Mouse (Mus musculus) liver, embryonic 11.5 days (tissue): ENCODE data around the gene Ntn4. TPM values are rescaled to one million over a fixed set of nuclear protein-coding genes. Genes with fewer than 3 reads are reported as not detected.
A peak's percentile ranks its signal among the peaks of the same experiment; 100 is the strongest.
"Not testable (repeated sequence)": the region's sequence is repeated elsewhere in the genome, so short reads cannot be mapped to it uniquely, and the experiment has no call there.

Experiments
- ATAC-seq: fragments of 200-750 bp; cut with Nextera tagmentation; replicated peaks from 2 replicates; pipeline ENCODE4 v1.8.0; 2017; ENCODE audit warnings: moderate number of reproducible peaks, mild to moderate bottlenecking, moderate TSS enrichment, moderate library complexity; ENCODE audit not compliant: low FRiP score
- DNase-seq: peaks from one replicate; pipeline ENCODE4 v3.0.0-alpha.2; 2017; ENCODE audit warnings: low spot score
- H3K27ac ChIP-seq: fragments of 300-500 bp; sonication (generic); 2 replicates; pipeline ENCODE4 v1.5.1; 2014; ENCODE audit warnings: mild to moderate bottlenecking, low read depth, low read length, control low read depth
- H3K27me3 ChIP-seq: fragments of 300-500 bp; sonication (generic); replicated peaks from 2 replicates; pipeline ENCODE4 v1.6.1; 2014; ENCODE audit warnings: low read length, mixed read lengths; ENCODE audit not compliant: control insufficient read depth, insufficient read depth
- H3K36me3 ChIP-seq: fragments of 300-500 bp; sonication (generic); 2 replicates; pipeline ENCODE4 v1.6.1; 2014; ENCODE audit warnings: mild to moderate bottlenecking, low read length, moderate library complexity, mixed read lengths; ENCODE audit not compliant: control insufficient read depth, insufficient read depth
- H3K4me1 ChIP-seq: fragments of 300-500 bp; sonication (generic); replicated peaks from 2 replicates; pipeline ENCODE4 v1.6.1; 2014; ENCODE audit warnings: low read length, mixed read lengths; ENCODE audit not compliant: control insufficient read depth, insufficient read depth
- H3K4me2 ChIP-seq: fragments of 300-500 bp; sonication (generic); 2 replicates; pipeline ENCODE4 v1.6.1; 2014; ENCODE audit warnings: mild to moderate bottlenecking, control low read depth, moderate library complexity
- H3K4me3 ChIP-seq: fragments of 300-500 bp; sonication (generic); 2 replicates; pipeline ENCODE4 v1.5.1; 2014; ENCODE audit warnings: low read depth, low read length, control low read depth
- H3K9ac ChIP-seq: fragments of 300-500 bp; sonication (generic); 2 replicates; pipeline ENCODE4 v1.6.1; 2014; ENCODE audit warnings: low read depth, low read length, control low read depth
- H3K9me3 ChIP-seq: fragments of 300-500 bp; sonication (generic); 2 replicates; pipeline ENCODE4 v1.6.1; 2016; ENCODE audit warnings: low read length, inconsistent platforms, mixed read lengths; ENCODE audit not compliant: control insufficient read depth
- WGBS: fragments of 180-500 bp; shearing (Covaris S2); extraction: QIAGEN DNeasy Blood & Tissue Kit; methylation state at CpG from one replicate; pipeline ENCODE4 v1.1.7; 2014; 5-methylcytosine and 5-hydroxymethylcytosine counted together
- polyA plus RNA-seq: library from polyadenylated mRNA; unstranded; fragments of >200 nt; fragmentation: Nextera tagmentation; extraction: Ambion mirVana; gene quantifications from 2 replicates; pipeline ENCODE4 v1.2.1, GENCODE M21; 2014

Ntn4 gene
- polyA plus RNA-seq, 1 experiment from 2014 or later: 0.60 TPM

DNA sequence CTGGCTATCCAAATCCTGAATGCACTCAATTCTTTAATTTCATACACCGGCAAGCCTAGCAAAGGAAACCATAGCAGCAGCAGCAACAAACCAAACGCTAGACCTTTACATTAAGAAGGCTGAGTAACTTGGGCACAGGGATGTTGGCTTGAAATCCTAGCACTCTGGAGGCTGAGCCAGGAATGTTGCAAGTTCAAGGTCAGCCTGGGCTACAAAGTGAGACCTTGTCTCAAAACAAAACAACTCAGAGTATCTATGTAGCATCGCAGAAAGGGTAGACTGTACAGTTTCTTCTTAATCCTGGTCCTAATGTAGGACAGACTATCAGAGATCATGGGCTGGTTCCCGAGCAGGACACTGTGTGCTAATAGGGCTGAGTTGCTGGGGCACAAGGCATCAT is 43.4 kb downstream of the Ntn4 start:
- ATAC-seq: no peak
- H3K9ac ChIP-seq: peak overlapping the region; percentile 50
- H3K27ac ChIP-seq: peak overlapping the region; percentile 92; the same call in 1 of the 2 replicates
- peak overlapping the region; percentile 62 for H3K4me2 ChIP-seq
- DNase-seq: no peak
- WGBS: 77% methylated on average over 4 of the region's 4 CpGs
- peaks cover 26% of the 10 kb centered on the region for H3K4me1 ChIP-seq
- H3K36me3 ChIP-seq: no peaks in the 10 kb centered on the region
- peak overlapping the region; percentile 38; the same call in 1 of the 2 replicates for H3K4me3 ChIP-seq
- H3K27me3 ChIP-seq: no peaks in the 10 kb centered on the region
- no peaks in the 10 kb centered on the region for H3K9me3 ChIP-seq

DNA sequence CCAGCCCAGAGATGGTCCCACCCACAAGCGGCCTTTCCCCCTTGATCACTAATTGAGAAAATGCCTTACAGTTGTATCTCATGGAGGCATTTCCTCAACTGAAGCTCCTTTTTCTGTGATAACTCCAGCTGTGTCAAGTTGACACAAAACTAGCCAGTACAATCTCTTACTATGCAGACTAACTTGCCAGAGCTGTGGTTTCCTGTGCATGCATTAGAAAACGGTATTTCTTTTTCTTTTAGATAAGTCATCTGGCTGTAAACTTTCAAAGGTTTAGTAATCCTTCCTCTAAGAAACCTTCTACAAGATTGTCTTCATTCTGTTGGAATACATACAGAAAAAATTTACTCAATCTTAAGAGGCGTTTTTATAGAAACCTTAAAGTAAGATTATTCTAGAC is 44.9 kb downstream of the Ntn4 start:
- H3K27ac ChIP-seq, H3K4me2 ChIP-seq, H3K9me3 ChIP-seq, H3K9ac ChIP-seq, DNase-seq, H3K27me3 ChIP-seq, H3K36me3 ChIP-seq, H3K4me3 ChIP-seq: not testable (repeated sequence)
- peaks cover 14% of the 10 kb centered on the region for H3K4me1 ChIP-seq
- 45% methylated on average over 3 of the region's 3 CpGs for WGBS
- ATAC-seq: peak; percentile 50

DNA sequence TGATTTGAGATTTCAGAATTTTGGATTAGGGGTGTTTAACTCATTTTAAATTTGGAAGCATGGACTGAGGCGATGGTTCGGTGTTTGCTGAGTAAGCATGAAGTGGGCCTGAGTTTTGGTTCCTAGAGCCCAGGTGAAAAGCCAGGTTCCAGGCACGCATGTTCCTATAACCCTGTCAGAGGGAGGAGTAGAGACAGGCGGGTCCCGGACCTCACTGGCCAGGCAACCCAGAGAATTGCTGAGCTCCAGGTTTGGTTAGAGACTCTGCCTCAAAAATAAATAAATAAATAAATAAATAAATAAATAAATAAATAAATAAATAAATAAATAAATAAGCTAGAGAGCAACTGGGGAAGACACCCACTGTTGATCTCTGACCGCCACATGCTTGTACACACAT is 46.1 kb downstream of the Ntn4 start:
- Histone ChIP-seq H3K36me3 (no peaks in the 10 kb centered on the region), H3K9ac (no peak overlapping the region), H3K4me2 (no peak overlapping the region), H3K4me3 (no peak overlapping the region), H3K9me3 (no peaks in the 10 kb centered on the region), H3K27ac (no peak overlapping the region), H3K27me3 (no peaks in the 10 kb centered on the region), H3K4me1 (peaks cover 10% of the 10 kb centered on the region)
- DNase-seq (no peak), ATAC-seq (no peak)
- 93% methylated on average over 6 of the region's 6 CpGs for WGBS

DNA sequence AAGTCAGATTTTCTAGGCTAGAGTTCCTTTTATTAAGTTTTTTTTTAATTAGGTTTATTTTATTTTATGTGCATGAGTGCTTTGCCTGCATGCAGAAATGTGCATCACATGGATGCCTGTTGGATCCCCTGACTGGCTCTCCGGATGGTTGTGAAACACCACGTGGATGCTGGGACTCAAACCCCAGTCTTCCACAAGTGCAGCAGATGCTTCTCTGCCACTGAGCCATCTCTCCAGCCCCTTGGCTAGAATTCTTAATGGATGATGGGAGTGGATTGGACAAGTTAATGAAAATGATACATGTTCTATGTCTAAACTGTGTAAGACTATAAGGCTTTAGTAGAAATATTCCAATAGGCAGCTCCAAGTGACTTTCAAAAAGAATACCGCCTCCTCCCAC is 47.3 kb downstream of the Ntn4 start:
- Histone ChIP-seq H3K4me2 (no peak overlapping the region), H3K27me3 (no peaks in the 10 kb centered on the region), H3K9me3 (no peaks in the 10 kb centered on the region), H3K27ac (no peak overlapping the region), H3K9ac (no peak overlapping the region), H3K4me1 (peaks cover 4% of the 10 kb centered on the region), H3K4me3 (no peak overlapping the region), H3K36me3 (no peaks in the 10 kb centered on the region)
- 88% methylated on average over 3 of the region's 3 CpGs for WGBS
- DNase-seq (no peak), ATAC-seq (no peak)

DNA sequence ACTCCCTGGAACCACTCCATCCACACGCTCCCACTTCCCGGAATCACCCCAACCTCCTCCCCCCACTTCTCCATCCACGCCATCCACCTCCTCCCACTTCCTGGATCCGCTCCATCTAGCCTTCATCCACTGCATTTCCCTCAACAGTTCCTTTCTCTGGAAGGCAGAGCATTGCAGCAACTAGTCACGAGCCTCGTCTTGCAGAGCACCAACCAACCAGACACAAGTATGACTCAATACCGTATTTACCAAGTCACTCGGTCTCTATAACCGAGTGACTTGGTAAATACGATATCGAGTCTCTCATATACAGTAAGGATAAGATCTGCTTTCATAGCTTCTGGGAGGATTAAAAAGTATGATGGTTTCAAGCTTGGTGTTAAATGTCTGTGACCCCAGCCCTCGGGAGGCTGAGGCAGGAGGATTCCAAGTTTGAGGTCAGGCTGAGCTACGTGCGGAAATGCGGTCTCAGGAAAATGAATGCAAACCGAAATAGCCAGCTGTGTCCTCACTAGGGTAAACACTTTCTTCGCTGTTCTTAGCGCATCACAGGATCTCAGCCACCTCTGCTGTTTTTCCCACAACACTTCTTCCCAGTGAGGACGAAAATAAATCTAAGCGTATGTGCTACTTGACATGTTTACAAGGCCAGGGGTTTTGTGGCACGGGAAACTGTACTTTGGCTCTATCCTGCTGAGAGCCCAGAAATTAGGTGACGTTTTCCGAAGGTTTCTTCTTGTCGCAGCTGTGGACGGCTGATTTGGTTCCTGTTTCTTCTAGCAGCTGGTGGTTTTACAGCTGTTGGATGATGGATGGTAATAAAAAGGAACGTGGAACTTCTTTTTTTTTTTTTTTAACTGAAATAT is 48.1 kb downstream of the Ntn4 start:
- H3K9ac ChIP-seq: no peak overlapping the region
- H3K27ac ChIP-seq: no peak overlapping the region
- DNase-seq (no peak), ATAC-seq (no peak)
- no peaks in the 10 kb centered on the region for H3K9me3 ChIP-seq
- WGBS: 68% methylated on average over 26 of the region's 26 CpGs
- H3K36me3 ChIP-seq: no peaks in the 10 kb centered on the region
- peak overlapping the region; percentile 41 for H3K4me2 ChIP-seq
- H3K27me3 ChIP-seq: no peaks in the 10 kb centered on the region
- peaks cover 4% of the 10 kb centered on the region for H3K4me1 ChIP-seq
- no peak overlapping the region for H3K4me3 ChIP-seq

DNA sequence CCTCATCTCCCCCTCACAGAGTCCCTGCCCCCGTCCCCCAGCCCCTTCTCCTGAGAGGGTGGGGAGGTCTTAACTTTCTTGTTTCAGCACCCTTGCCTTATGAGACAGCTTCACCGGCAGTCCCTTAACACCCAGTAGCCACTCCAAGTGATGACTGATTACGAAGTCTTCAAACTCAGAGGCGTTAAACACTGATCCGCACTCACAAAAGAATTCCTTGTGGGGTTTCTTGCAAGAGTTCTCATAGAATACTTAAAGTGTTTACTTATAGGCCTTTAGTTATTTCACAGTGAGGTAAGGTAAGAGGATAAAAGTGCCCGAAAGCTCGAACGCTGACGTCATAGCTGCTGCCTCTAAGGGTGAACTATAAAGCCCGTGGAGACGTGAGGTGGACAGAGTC is 50.9 kb downstream of the Ntn4 start:
- Histone ChIP-seq H3K27ac (no peak overlapping the region), H3K9ac (no peak overlapping the region), H3K4me1 (peaks cover 3% of the 10 kb centered on the region), H3K27me3 (no peaks in the 10 kb centered on the region), H3K9me3 (no peaks in the 10 kb centered on the region), H3K4me3 (no peak overlapping the region), H3K36me3 (no peaks in the 10 kb centered on the region), H3K4me2 (no peak overlapping the region)
- DNase-seq (no peak), ATAC-seq (no peak)
- WGBS: 65% methylated on average over 11 of the region's 11 CpGs

DNA sequence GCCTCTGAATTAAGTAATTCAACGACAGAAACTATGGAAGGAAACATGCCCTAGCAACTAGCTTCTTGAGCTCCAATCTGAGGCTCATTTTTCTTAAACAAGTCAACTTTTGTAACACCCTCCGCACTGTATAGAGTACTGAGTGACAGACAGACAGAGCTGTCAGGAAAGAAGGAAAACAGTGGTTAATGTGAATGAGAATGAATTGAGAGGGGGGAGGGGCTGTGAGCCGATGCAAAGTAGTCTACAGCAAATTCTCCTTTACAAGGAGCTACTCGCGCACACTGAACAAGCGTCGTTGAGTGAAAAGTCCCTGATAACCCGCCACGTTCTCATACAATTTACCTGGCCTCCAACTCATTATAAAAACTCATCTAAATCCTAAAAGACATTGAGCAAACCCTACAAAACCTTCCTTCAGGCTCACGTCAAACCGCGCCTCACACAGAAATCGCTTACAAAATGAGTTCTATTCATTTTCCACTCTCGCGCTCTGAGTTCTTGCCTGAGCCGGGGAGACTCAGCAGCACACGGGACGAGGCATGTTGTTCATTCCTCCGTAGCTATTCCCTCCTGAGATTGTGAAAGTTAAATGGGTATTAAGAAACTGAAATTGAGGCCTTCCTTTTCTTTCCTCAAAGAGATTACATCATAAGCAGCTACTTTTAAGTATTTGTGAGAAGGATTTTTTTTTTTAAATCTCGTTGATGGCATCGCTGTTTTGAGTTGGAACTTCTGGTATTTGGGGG is 54.7 kb downstream of the Ntn4 start:
- H3K27ac ChIP-seq: no peak overlapping the region
- DNase-seq (no peak), ATAC-seq (no peak)
- peaks cover 6% of the 10 kb centered on the region for H3K4me1 ChIP-seq
- no peaks in the 10 kb centered on the region for H3K9me3 ChIP-seq
- 70% methylated on average over 21 of the region's 21 CpGs for WGBS
- H3K4me2 ChIP-seq: no peak overlapping the region
- no peak overlapping the region for H3K4me3 ChIP-seq
- no peaks in the 10 kb centered on the region for H3K36me3 ChIP-seq
- no peak overlapping the region for H3K9ac ChIP-seq
- H3K27me3 ChIP-seq: no peaks in the 10 kb centered on the region

DNA sequence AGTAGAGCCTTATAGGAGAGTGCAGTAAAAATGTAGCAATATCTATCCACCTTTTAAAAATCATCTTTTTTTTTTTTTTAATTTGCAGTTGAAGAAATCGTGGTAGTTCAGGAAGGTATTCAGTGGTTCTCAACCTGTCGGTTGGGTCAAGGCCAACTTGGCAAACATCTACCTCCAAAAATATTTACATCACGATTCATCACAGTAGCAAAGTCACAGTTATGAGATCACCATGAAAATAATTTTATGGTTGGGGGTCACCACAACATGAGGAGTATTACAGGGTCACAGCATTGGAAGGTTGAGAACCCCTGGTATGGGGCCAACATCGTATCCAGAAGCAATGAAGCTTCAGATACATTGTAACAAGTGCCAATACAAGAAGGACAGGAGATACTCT is 55.5 kb downstream of the Ntn4 start:
- Histone ChIP-seq H3K9ac (no peak overlapping the region), H3K4me3 (no peak overlapping the region), H3K9me3 (no peaks in the 10 kb centered on the region), H3K36me3 (no peaks in the 10 kb centered on the region), H3K4me1 (peaks cover 6% of the 10 kb centered on the region), H3K4me2 (no peak overlapping the region), H3K27ac (no peak overlapping the region), H3K27me3 (no peaks in the 10 kb centered on the region)
- WGBS: 87% methylated on average over 4 of the region's 4 CpGs
- DNase-seq (no peak), ATAC-seq (no peak)
